Mouse (Mus musculus): Measurements from ENCODE around the gene Cpt1a.

DNA sequence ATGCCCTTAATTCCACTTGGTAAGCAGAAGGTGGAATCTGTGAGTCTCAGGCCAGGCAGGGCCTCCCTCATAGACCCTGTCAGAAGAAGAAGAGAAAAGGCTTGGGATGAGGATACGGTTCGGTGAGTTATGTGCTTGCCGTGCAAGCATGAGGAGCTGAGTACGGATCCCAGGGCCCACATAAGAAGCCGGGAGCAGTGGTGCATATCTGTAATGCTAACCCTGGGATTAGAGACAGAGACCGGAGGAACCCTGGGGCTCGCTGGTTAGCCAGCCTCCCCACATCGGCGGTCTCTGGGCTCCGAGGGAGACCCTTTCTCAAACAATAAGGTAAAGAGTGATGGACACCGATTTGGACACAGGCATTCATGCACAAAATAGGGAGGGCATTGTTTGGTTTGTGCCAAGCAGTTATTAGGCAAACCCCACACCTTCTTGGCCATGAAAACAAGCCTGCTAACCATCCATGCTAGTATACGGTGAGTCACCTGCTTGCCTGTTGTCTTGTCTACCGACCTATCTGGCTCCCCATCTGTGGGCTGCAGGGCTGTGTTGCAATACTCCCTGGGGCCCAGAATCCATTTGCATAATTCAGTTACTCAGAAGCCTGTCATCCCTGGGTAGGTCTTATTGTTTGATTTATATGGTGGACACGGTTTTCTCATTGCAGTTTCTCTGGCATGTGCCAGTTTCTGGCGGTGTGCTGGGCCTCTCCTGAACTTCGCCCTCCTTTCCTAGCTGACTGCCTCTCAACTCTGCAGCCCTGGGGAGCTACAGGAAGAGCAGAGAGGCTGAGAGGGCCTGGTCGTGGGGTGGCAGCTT is 11.8 kb downstream of the Cpt1a start:
- no peak for TF ChIP-seq CTCF (IDR thresholded peaks at IDR 0.05; ENCODE audit: extremely low read depth, insufficient read depth, insufficient read length, insufficient replicate concordance)
- no peak for TF ChIP-seq POLR2A (IDR thresholded peaks at IDR 0.05; ENCODE audit: low read depth, low read length)

Data from spleen, adult 2 months (tissue).